Mouse (Mus musculus) megakaryocyte-erythroid progenitor cell, adult 5-6 weeks (primary cell): ENCODE measurements around the gene Mrpl47. TPM values are rescaled to one million over a fixed set of nuclear protein-coding genes. Genes with fewer than 3 reads are reported as not detected.

ENCODE experiments used
- total RNA-seq, 2 experiments: library from RNA; stranded (forward) in 1 of 2; stranded (reverse) in 1 of 2; fragments of 200-1000, 215-1000 nt in 1 of 2; fragments of >200 nt in 1 of 2; fragmentation: Nextera tagmentation in 1 of 2; gene quantifications; 2 replicates each; pipeline ENCODE4 v1.2.3; 2014 to 2017

Gene Mrpl47
- total RNA-seq, 2 experiments from 2014 or later, result 42.8 to 47.7 TPM

Other genes with a start within 250 kb of the Mrpl47 start
- gene Kcnmb3, start 245.4 kb downstream of the Mrpl47 start, total RNA-seq (2014; fragmentation: Nextera tagmentation), result not detected in 2 replicates
- gene Kcnmb3, start 245.4 kb downstream of the Mrpl47 start, total RNA-seq (2017), result not detected in 2 replicates
- 90.2 and 120 TPM in 2 replicates for gene Zfp639, start 227.3 kb downstream of the Mrpl47 start, total RNA-seq (2014; fragmentation: Nextera tagmentation)
- gene Zfp639, start 227.3 kb downstream of the Mrpl47 start, total RNA-seq (2017), result 76.0 and 95.7 TPM in 2 replicates
- 35.6 and 84.0 TPM in 2 replicates for gene Mfn1, start 208.1 kb downstream of the Mrpl47 start, total RNA-seq (2014; fragmentation: Nextera tagmentation)
- gene Mfn1, start 208.1 kb downstream of the Mrpl47 start, total RNA-seq (2017), result 55.0 and 79.6 TPM in 2 replicates
- gene Gnb4, start 121.0 kb downstream of the Mrpl47 start, total RNA-seq (2014; fragmentation: Nextera tagmentation), result 33.0 and 42.2 TPM in 2 replicates
- 31.4 and 57.6 TPM in 2 replicates for gene Gnb4, start 121.0 kb downstream of the Mrpl47 start, total RNA-seq (2017)
- 132 and 148 TPM in 2 replicates for gene Actl6a, start 31.3 kb downstream of the Mrpl47 start, total RNA-seq (2014; fragmentation: Nextera tagmentation)
- gene Actl6a, start 31.3 kb downstream of the Mrpl47 start, total RNA-seq (2017), result 100 and 139 TPM in 2 replicates
- gene Ndufb5, start 615 bp downstream of the Mrpl47 start, total RNA-seq (2014; fragmentation: Nextera tagmentation), result 202 and 265 TPM in 2 replicates
- gene Ndufb5, start 615 bp downstream of the Mrpl47 start, total RNA-seq (2017), result 147 and 148 TPM in 2 replicates
- not detected in 2 replicates for gene Usp13, start 79.9 kb upstream of the Mrpl47 start, total RNA-seq (2014; fragmentation: Nextera tagmentation)
- gene Usp13, start 79.9 kb upstream of the Mrpl47 start, total RNA-seq (2017), result not detected in 2 replicates